Mouse (Mus musculus) liver, adult (tissue): ENCODE data around the gene Tgif1.

Experiments used
- GATA4 ChIP-seq: IDR thresholded peaks from 2 replicates; pipeline ENCODE4 v1.6.1; 2014; ENCODE audit warnings: mild to moderate bottlenecking, low read length; ENCODE audit not compliant: insufficient replicate concordance

Gene Tgif1

DNA sequence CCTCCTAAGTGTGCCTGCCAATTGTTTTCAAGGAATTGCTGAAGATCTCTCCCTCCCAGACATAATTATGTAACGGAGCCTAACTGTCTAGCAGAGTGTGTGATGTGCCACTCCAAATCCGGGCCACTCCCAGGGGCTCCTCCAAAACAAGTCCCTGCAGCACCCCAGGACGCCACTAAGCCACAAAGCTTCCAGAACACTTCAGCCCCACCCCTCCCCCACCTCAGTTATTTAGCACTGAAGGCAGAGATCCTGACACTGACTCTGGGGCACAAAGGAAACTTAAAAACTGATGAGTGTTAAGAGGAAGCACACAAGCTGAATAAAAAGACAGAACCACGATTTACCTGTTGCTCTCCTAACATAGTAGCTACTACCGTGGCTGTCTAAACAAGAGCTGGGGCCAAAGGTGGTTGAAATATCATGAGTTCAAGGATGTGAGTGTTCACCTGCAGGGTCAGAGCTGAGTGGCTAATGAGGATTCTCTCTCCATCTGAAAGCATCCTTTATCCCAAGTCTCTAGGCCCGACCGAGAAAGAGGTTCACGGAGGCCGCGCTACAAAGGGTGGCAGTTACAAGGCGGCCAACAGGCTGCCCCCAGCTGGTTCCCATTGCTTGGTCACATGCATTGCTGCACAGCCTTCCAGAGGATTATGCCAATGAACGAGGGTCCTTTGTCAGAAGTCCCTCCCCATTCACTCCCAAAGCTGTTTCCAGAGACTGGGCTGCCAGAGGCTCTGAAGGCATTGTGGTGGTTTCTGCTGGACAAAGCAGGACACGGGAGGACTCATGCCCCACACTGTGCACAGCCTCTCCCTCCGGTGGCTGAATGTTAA, 19.0 kb upstream of the Tgif1 start:
- TF ChIP-seq GATA4: no peak

GRCm38 (mm10) chr17:70871676-70872075, 18.3 kb upstream of the Tgif1 start:
- no peak for TF ChIP-seq GATA4

DNA sequence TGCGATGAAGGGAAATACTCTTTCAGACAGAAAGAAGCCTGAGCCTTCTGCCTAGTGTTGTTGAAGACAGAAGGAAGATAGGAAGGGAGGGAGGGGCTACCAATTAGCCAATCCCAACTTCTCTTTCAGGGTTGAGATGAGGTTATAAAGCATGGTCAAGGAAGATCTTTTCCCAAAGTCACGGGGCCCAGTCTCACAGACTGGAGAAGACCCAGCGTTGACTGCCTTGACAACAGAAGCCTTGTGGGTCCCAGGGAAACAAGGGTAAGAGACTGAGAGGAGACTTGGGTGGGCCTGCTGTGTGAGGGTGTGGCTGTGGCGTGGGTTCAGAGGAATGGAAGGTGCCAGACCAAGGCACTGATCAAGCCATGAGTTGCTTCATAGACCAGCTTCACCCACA, 17.2 kb upstream of the Tgif1 start:
- TF ChIP-seq GATA4: no peak

DNA sequence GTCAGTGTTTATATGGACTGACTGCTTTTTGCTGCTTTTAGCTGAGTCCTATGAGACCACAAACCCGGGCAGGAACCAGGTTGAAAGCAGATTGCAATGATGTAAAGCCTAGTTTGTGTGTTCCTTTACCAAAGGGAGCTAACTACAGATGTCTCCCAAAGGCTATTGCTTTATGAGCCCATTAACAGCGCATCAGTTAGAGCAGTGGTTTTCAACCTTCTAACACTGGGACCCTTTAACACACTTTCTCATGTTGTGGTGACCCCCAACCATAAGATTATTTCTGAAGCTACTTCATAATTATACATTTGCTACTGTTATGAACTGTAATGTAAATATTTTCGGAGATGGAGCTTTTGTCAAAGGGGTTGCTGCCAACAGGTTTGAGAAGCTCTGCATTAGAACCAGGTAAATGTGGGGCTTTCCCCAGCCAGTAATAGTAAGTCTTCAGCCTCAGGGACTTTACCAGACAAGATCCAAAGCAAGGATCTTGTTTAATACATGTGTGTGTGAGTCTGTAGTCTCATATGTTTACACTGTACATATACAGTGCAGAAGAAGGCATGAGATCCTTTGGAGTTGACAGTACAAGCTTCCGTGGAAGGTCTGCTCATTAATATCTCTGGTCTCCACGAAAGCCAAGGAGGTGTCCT, 15.4 kb upstream of the Tgif1 start:
- TF ChIP-seq GATA4: no peak

DNA sequence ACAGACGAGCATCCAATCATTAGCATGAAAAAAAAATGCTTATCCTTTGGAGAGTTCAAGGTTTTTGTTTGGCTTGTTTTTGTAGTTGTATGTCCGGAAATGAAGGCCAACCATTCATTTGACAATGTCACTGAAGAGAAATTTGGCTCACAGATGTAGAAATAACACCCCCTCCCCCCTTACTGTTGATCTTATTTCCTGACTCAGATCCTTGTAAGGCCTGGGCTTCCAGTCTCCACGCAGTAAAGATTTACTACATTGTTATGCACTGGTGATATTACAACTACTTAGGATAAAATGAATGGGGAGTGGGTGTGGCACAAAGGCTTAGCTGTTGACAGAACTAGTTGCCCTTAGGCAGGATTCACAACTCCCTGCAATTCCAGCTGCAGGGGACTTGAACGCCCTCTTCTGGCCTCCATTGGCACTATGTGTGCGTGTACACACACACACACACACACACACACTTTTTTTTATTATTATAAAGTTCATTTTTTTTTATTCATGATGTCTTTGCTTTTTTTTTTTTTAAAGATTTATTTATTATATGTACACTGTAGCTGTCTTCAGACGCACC, 13.3 kb upstream of the Tgif1 start:
- TF ChIP-seq GATA4: no peak

GRCm38 (mm10) chr17:70866029-70866428, 12.7 kb upstream of the Tgif1 start:
- TF ChIP-seq GATA4: no peak

DNA sequence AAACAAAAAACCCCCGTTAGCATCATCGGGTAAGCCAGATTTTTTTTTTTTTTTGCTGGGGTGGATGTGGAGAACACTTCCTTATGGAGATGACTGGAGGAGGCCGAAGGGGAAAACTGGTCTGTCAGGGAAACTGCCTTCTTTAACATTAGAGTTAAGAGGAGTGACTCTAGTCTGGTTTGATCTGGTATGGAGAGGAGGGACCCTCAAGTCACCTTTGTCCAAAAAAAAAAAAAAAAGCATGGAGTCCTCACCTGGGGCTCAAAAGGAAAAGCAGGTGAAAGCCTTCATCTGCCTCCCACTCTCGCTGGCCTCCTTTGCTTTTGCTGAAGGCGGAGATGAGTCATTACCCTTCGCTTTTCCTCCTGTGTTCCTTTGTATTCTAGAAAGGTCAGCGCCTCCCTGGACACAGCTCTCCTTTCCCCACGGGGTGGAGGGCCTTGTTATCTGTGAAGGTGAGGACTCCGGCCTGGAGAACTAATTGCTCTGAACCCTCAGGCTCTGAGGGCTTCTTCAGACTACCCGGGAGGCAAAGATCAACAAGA, 11.8 kb upstream of the Tgif1 start:
- no peak for TF ChIP-seq GATA4

DNA sequence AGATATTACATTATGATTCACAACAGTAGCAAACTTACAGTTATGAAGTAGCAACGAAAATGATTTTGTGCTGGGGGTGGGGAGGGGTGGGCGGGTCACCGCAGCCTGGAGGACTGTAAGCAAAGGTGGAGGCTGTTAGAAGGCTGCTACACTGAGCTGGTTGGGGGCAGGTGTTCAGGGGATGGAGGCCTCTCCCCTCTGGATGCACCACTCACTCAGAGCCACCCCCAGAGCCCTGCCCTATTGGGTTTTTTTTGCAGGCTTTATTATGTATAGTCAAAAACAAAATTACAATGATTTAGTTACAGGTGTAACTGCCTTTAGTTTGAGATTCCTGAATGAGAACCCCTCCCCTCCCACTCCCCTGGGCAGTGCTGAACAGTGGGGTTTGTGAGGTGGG, 11.3 kb upstream of the Tgif1 start:
- no peak for TF ChIP-seq GATA4

GRCm38 (mm10) chr17:70864117-70864516, 10.8 kb upstream of the Tgif1 start:
- TF ChIP-seq GATA4: no peak

DNA sequence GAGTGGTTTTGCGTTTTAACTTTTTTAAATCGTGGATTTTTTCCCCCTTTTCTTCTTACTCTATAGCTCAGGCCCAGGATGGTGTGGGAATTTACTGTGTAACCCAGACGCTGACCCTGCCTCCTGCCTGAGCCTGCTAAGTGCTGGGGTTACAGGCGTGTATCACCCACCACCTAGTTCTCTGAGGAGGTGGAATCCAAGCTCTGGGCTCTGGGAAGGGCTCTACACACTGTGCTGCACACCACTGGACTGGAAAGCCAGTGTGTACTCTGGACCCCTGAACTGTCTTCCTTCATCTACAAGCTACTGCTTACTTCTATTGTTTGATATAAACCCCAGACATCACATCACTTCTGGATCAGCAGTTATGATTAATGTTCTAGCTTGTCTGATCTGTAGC, 5.5 kb upstream of the Tgif1 start:
- TF ChIP-seq GATA4: no peak

DNA sequence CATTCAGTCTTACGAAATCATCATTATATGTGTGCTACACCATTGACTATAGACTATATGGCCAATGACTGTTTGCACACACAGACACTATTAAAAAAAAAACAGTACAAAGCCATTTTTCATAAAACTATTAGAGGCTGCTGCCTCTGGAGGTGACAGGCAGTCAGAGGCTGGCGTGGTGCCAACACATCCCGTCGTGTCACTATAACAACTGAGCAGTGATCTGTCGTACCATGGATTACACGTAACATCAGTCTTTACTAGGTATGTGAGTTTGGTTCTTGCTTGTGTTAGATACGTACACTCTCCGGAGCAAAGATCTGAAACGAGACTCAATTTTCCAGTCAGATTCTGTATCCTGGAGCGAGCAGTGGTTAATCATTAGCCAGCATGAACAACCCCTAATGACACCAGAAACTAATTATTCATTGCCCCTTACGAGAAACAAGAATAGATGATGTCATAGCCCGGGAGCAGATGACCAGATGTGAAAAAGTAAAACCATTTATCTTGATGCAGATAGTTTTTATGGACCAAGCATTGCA, 3.6 kb upstream of the Tgif1 start:
- TF ChIP-seq GATA4: no peak

- no peak for TF ChIP-seq GATA4
Observed at GRCm38 (mm10) chr17:70854021-70854420, 675 bp upstream of the Tgif1 start.

GRCm38 (mm10) chr17:70852686-70853386, 510 bp downstream of the Tgif1 start:
- no peak for TF ChIP-seq GATA4

DNA sequence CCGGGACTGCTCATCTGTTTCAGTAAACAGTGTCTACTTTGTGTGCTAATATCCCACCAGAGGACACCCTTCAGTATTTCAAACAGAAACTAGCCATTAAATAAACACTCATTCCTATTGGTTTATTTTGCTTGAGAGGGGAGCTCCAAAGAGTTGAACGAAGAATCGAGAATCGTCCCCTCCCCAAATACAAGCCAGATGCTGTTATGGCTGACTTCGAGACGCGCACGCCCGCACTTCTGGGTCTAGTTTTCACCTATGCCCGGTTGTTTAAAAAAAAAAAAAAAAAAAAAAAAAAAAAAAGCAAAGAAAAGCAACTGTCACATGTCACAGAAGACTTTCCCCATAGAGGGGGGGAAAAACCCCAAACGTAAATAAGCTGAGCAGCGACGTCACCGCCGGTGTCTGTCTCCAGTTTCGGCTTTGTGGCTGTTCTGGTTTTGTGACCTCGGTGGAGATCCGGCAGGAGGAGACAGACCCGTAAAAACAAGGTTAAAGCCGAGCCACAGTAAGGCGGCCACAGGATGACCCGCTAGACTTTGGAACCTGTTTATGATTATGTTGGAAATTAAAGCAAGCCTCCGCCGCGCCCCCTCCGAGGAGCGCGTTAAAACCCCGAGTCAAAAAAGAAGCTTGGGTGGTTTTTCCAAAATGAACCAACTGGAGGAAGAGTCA, 1.2 kb downstream of the Tgif1 start:
- no peak for TF ChIP-seq GATA4
